ENCODE assay signal across 10 mouse cellular contexts in genomic region chr16:90462728-90463275, GRCm38 (mm10).
A peak's percentile ranks its signal among the peaks of the same experiment; 100 is the strongest.
DNase-seq lines count a peak whose midpoint lies in the region; ATAC-seq and TF ChIP-seq lines count a peak whose summit lies in the region.
"Had no signal": no experiment of that assay in that cellular context is flagged by ENCODE, and none has a peak within 500 bp of the region (broad histone marks: within the 10 kb centered on the region; RNA-seq: fewer than 3 reads in every experiment).

No protein-coding gene starts in this region.

- H3K36me3 ChIP-seq in forebrain, embryonic 10.5 days (replicated peaks), result peaks cover 75% of the 10 kb centered on the region
- peaks cover 46% of the 10 kb centered on the region for H3K36me3 ChIP-seq in forebrain, embryonic 12.5 days (replicated peaks)
- H3K36me3 ChIP-seq in hindbrain, postnatal 0 days (ENCODE audit: insufficient read depth, low read length), result no peaks in the 10 kb centered on the region
- peaks cover 41% of the 10 kb centered on the region for H3K36me3 ChIP-seq in hindbrain, embryonic 13.5 days
- H3K36me3 ChIP-seq in heart, embryonic 16.5 days (ENCODE audit: control insufficient read depth, insufficient read depth), result peaks cover 11% of the 10 kb centered on the region

- WGBS in forebrain, embryonic 10.5 days, result 86% methylated on average over 11 of the region's 11 CpGs
- 78% methylated on average over 11 of the region's 11 CpGs for WGBS in forebrain, embryonic 12.5 days
- WGBS in hindbrain, postnatal 0 days, result 66% methylated on average over 11 of the region's 11 CpGs
- 72% methylated on average over 11 of the region's 11 CpGs for WGBS in hindbrain, embryonic 13.5 days
- 34% methylated on average over 11 of the region's 11 CpGs for WGBS in heart, embryonic 16.5 days

- no peak for ATAC-seq in forebrain, embryonic 12.5 days (ENCODE audit: low FRiP score)
- ATAC-seq in hindbrain, postnatal 0 days, result no peak
- ATAC-seq in hindbrain, embryonic 13.5 days (ENCODE audit: low FRiP score), result no peak
- no peak; the same call in 1 of the 2 replicates for ATAC-seq in heart, embryonic 16.5 days (replicated peaks; ENCODE audit: extremely low read depth, insufficient read depth, low FRiP score)

- 0 out of 2 replicates have a peak overlapping the region, but pooled peaks have one; percentile 22 for H3K27ac ChIP-seq in forebrain, embryonic 10.5 days
- H3K27ac ChIP-seq in forebrain, embryonic 12.5 days, result no peak overlapping the region
- 0 out of 2 replicates have a peak overlapping the region, but pooled peaks have one; percentile 20 for H3K27ac ChIP-seq in hindbrain, postnatal 0 days
- H3K27ac ChIP-seq in hindbrain, embryonic 13.5 days, result no peak overlapping the region
- peak overlapping the region; percentile 75 for H3K27ac ChIP-seq in heart, embryonic 16.5 days (ENCODE audit: low read length)

- H3K9ac ChIP-seq in forebrain, embryonic 12.5 days, result no peak overlapping the region
- H3K9ac ChIP-seq in hindbrain, postnatal 0 days (replicated peaks; ENCODE audit: low read length), result no peak overlapping the region
- no peak overlapping the region for H3K9ac ChIP-seq in hindbrain, embryonic 13.5 days
- H3K9ac ChIP-seq in heart, embryonic 16.5 days (ENCODE audit: low read length), result peak overlapping the region; percentile 38

- no peak for TF ChIP-seq CTCF in hindbrain, postnatal 0 days (IDR thresholded peaks at IDR 0.05; ENCODE audit: low read depth)

- peaks cover 6% of the 10 kb centered on the region for H3K9me3 ChIP-seq in forebrain, embryonic 10.5 days
- H3K9me3 ChIP-seq in forebrain, embryonic 12.5 days, result peaks cover 4% of the 10 kb centered on the region; the same call in 1 of the 2 replicates
- no peaks in the 10 kb centered on the region for H3K9me3 ChIP-seq in hindbrain, postnatal 0 days (ENCODE audit: low read length)
- H3K9me3 ChIP-seq in hindbrain, embryonic 13.5 days, result no peaks in the 10 kb centered on the region
- peaks cover 4% of the 10 kb centered on the region for H3K9me3 ChIP-seq in heart, embryonic 16.5 days (replicated peaks; ENCODE audit: control insufficient read depth, low read length)

- H3K27me3 ChIP-seq in forebrain, embryonic 10.5 days (ENCODE audit: poor library complexity, severe bottlenecking), result no peaks in the 10 kb centered on the region
- H3K27me3 ChIP-seq in forebrain, embryonic 12.5 days, result no peaks in the 10 kb centered on the region
- H3K27me3 ChIP-seq in hindbrain, postnatal 0 days (ENCODE audit: insufficient read depth, low read length), result no peaks in the 10 kb centered on the region
- no peaks in the 10 kb centered on the region for H3K27me3 ChIP-seq in hindbrain, embryonic 13.5 days
- no peaks in the 10 kb centered on the region for H3K27me3 ChIP-seq in heart, embryonic 16.5 days (ENCODE audit: control insufficient read depth, insufficient read depth, low read length)

- H3K4me3 ChIP-seq in forebrain, embryonic 10.5 days, result no peak overlapping the region
- no peak overlapping the region for H3K4me3 ChIP-seq in forebrain, embryonic 12.5 days (replicated peaks)
- no peak overlapping the region for H3K4me3 ChIP-seq in hindbrain, postnatal 0 days (ENCODE audit: low read length)
- no peak overlapping the region for H3K4me3 ChIP-seq in hindbrain, embryonic 13.5 days
- H3K4me3 ChIP-seq in heart, embryonic 16.5 days (ENCODE audit: low read length), result no peak overlapping the region

- DNase-seq in forebrain, embryonic 10.5 days (ENCODE audit: extremely low spot score, low spot score), result no peak
- DNase-seq in hindbrain, postnatal 0 days (ENCODE audit: low spot score), result no peak
- DNase-seq in Muller cell, postnatal 12 days (ENCODE audit: inconsistent ontology term), result peak; percentile 54
- no peak for DNase-seq in thymus, postnatal 4 days
- no peak for DNase-seq in adrenal gland, postnatal 25 days
- DNase-seq: cerebellum, postnatal 25 days; right cerebral cortex, postnatal 14 days had no signal

- no peak overlapping the region for H3K4me2 ChIP-seq in forebrain, embryonic 12.5 days
- no peak overlapping the region for H3K4me2 ChIP-seq in hindbrain, postnatal 0 days (ENCODE audit: low read depth, low read length)
- no peak overlapping the region for H3K4me2 ChIP-seq in hindbrain, embryonic 13.5 days
- peak overlapping the region; percentile 4; the same call in 1 of the 2 replicates for H3K4me2 ChIP-seq in heart, embryonic 16.5 days (ENCODE audit: low read depth, low read length)

- peaks cover 54% of the 10 kb centered on the region for H3K4me1 ChIP-seq in forebrain, embryonic 10.5 days
- H3K4me1 ChIP-seq in forebrain, embryonic 12.5 days, result peaks cover 26% of the 10 kb centered on the region
- H3K4me1 ChIP-seq in hindbrain, postnatal 0 days (ENCODE audit: insufficient read depth, low read length), result peaks cover 6% of the 10 kb centered on the region; the same call in 1 of the 2 replicates
- H3K4me1 ChIP-seq in hindbrain, embryonic 13.5 days (replicated peaks), result peaks cover 30% of the 10 kb centered on the region; the same call in 1 of the 2 replicates
- peaks cover 40% of the 10 kb centered on the region for H3K4me1 ChIP-seq in heart, embryonic 16.5 days (ENCODE audit: control insufficient read depth, insufficient read depth, low read length)

Comparison
In these comparisons a context has a peak if more than half of its experiments do, and no peak if none do; other contexts are left out.
1. H3K27ac ChIP-seq: peak in forebrain, embryonic 10.5 days (single experiment), hindbrain, postnatal 0 days (single experiment) and heart, embryonic 16.5 days (single experiment); none in forebrain, embryonic 12.5 days (single experiment) and hindbrain, embryonic 13.5 days (single experiment).